Mouse (Mus musculus) liver, postnatal 0 days (tissue): ENCODE results near the gene Arl3. TPM values are rescaled to one million over a fixed set of nuclear protein-coding genes. Genes with fewer than 3 reads are reported as not detected.
A peak's percentile ranks its signal among the peaks of the same experiment; 100 is the strongest.

ENCODE experiments used
- ATAC-seq: fragments of 200-750 bp; cut with Nextera tagmentation; 2 replicates; pipeline ENCODE4 v1.8.0; 2017; ENCODE audit warnings: mild to moderate bottlenecking, moderate library complexity
- DNase-seq: peaks from one replicate; pipeline ENCODE4 v3.0.0-alpha.2; 2016
- H3K27ac ChIP-seq: fragments of 300-500 bp; sonication (generic); 2 replicates; pipeline ENCODE4 v1.5.1; 2014; ENCODE audit warnings: antibody characterized with exemption, moderate library complexity, mild to moderate bottlenecking, low read depth
- H3K27me3 ChIP-seq: fragments of 300-500 bp; sonication (generic); 2 replicates; pipeline ENCODE4 v1.6.1; 2014; ENCODE audit warnings: low read length, control low read depth, mixed read lengths; ENCODE audit not compliant: insufficient read depth
- H3K36me3 ChIP-seq: fragments of 300-500 bp; sonication (generic); replicated peaks from 2 replicates; pipeline ENCODE4 v1.6.1; 2014; ENCODE audit warnings: mild to moderate bottlenecking, control low read depth, low read length, moderate library complexity, mixed read lengths; ENCODE audit not compliant: insufficient read depth
- H3K4me1 ChIP-seq: fragments of 300-500 bp; sonication (generic); 2 replicates; pipeline ENCODE4 v1.6.1; 2014; ENCODE audit warnings: antibody characterized with exemption, mild to moderate bottlenecking, control low read depth; ENCODE audit not compliant: insufficient read depth
- H3K4me2 ChIP-seq: fragments of 300-500 bp; sonication (generic); 2 replicates; pipeline ENCODE4 v1.6.1; 2014; ENCODE audit warnings: low read depth, mild to moderate bottlenecking, low read length, moderate library complexity, mixed read lengths
- H3K4me3 ChIP-seq: fragments of 300-500 bp; sonication (generic); 2 replicates; pipeline ENCODE4 v1.5.1; 2014; ENCODE audit warnings: low read depth, low read length
- H3K9ac ChIP-seq: fragments of 300-500 bp; sonication (generic); replicated peaks from 2 replicates; pipeline ENCODE4 v1.6.1; 2014; ENCODE audit warnings: mild to moderate bottlenecking, moderate library complexity
- H3K9me3 ChIP-seq: fragments of 300-500 bp; sonication (generic); 2 replicates; pipeline ENCODE4 v1.6.1; 2016; ENCODE audit warnings: mild to moderate bottlenecking, control low read depth, low read length, mixed read lengths
- CTCF ChIP-seq: sonication (generic); IDR thresholded peaks from 2 replicates; pipeline ENCODE4 v1.5.1; 2016; ENCODE audit warnings: antibody characterized with exemption, low read depth
- EP300 ChIP-seq: IDR thresholded peaks from 2 replicates; pipeline ENCODE4 v1.6.1; 2016; ENCODE audit warnings: antibody characterized with exemption, low read depth, mild to moderate bottlenecking
- WGBS: fragments of 180-500 bp; shearing (Covaris S2); extraction: QIAGEN DNeasy Blood & Tissue Kit; methylation state at CpG from one replicate; pipeline ENCODE4 v1.1.7; 2014; ENCODE audit not compliant: insufficient replicate concordance; 5-methylcytosine and 5-hydroxymethylcytosine counted together
- polyA plus RNA-seq: library from polyadenylated mRNA; unstranded; fragments of >200 nt; fragmentation: Nextera tagmentation; extraction: Ambion mirVana; gene quantifications from 2 replicates; pipeline ENCODE4 v1.2.1, GENCODE M21; 2015

The Arl3 gene
- polyA plus RNA-seq, 1 experiment from 2014 or later: 17.0 TPM

GRCm38 (mm10) chr19:46592751-46593439 is 19.9 kb upstream of the Arl3 start:
- Histone ChIP-seq H3K4me1 (peaks cover 6% of the 10 kb centered on the region; the same call in 1 of the 2 replicates), H3K4me2 (no peak overlapping the region), H3K27me3 (no peaks in the 10 kb centered on the region), H3K27ac (no peak overlapping the region), H3K36me3 (peaks cover 38% of the 10 kb centered on the region), H3K9me3 (no peaks in the 10 kb centered on the region), H3K4me3 (no peak overlapping the region), H3K9ac (no peak overlapping the region)
- DNase-seq: no peak
- TF ChIP-seq EP300 (no peak), CTCF (peak; percentile 47)
- ATAC-seq: no peak
- WGBS: 85% methylated on average over 9 of the region's 9 CpGs

GRCm38 (mm10) chr19:46591575-46591974 is 18.6 kb upstream of the Arl3 start:
- H3K9ac ChIP-seq: no peak overlapping the region
- DNase-seq (peak; percentile 46), ATAC-seq (peak; percentile 92)
- WGBS: 75% methylated on average over 6 of the region's 6 CpGs
- peak overlapping the region; percentile 84 for H3K27ac ChIP-seq
- H3K27me3 ChIP-seq: no peaks in the 10 kb centered on the region
- H3K36me3 ChIP-seq: peaks cover 38% of the 10 kb centered on the region
- TF ChIP-seq EP300 (peak; percentile 83), CTCF (no peak)
- no peak overlapping the region for H3K4me3 ChIP-seq
- no peak overlapping the region for H3K4me2 ChIP-seq
- no peaks in the 10 kb centered on the region for H3K9me3 ChIP-seq
- H3K4me1 ChIP-seq: peaks cover 5% of the 10 kb centered on the region; the same call in 1 of the 2 replicates

GRCm38 (mm10) chr19:46587823-46588508 is 15.0 kb upstream of the Arl3 start:
- Histone ChIP-seq H3K9me3 (no peaks in the 10 kb centered on the region), H3K36me3 (peaks cover 28% of the 10 kb centered on the region), H3K9ac (no peak overlapping the region), H3K27me3 (no peaks in the 10 kb centered on the region), H3K4me2 (no peak overlapping the region), H3K27ac (no peak overlapping the region), H3K4me1 (peaks cover 5% of the 10 kb centered on the region; the same call in 1 of the 2 replicates), H3K4me3 (no peak overlapping the region)
- DNase-seq (peak; percentile 89), ATAC-seq (peak; percentile 43)
- 57% methylated on average over 13 of the region's 13 CpGs for WGBS
- TF ChIP-seq CTCF: peak; percentile 98
- no peak for TF ChIP-seq EP300

- TF ChIP-seq CTCF (no peak), EP300 (no peak)
- no peaks in the 10 kb centered on the region for H3K27me3 ChIP-seq
- H3K9ac ChIP-seq: peak overlapping the region; percentile 34; the same call in 1 of the 2 replicates
- H3K27ac ChIP-seq: peak overlapping the region; percentile 95
- no peaks in the 10 kb centered on the region for H3K36me3 ChIP-seq
- no peaks in the 10 kb centered on the region for H3K9me3 ChIP-seq
- WGBS: 40% methylated on average over 4 of the region's 4 CpGs
- H3K4me1 ChIP-seq: peaks cover 18% of the 10 kb centered on the region
- H3K4me3 ChIP-seq: peak overlapping the region; percentile 70
- DNase-seq: peak; percentile 67
- peak; percentile 12 for ATAC-seq
- peak overlapping the region; percentile 98 for H3K4me2 ChIP-seq
Observed at GRCm38 (mm10) chr19:46575196-46575595, 2.2 kb upstream of the Arl3 start.

GRCm38 (mm10) chr19:46573990-46574389 is 992 bp upstream of the Arl3 start:
- TF ChIP-seq EP300: no peak
- TF ChIP-seq CTCF: no peak
- H3K27ac ChIP-seq: peak overlapping the region; percentile 95
- H3K4me1 ChIP-seq: peaks cover 18% of the 10 kb centered on the region
- peak overlapping the region; percentile 98 for H3K4me2 ChIP-seq
- no peak for DNase-seq
- no peaks in the 10 kb centered on the region for H3K36me3 ChIP-seq
- peak overlapping the region; percentile 80 for H3K9ac ChIP-seq
- no peaks in the 10 kb centered on the region for H3K9me3 ChIP-seq
- ATAC-seq: no peak
- peak overlapping the region; percentile 70 for H3K4me3 ChIP-seq
- no peaks in the 10 kb centered on the region for H3K27me3 ChIP-seq
- 29% methylated on average over 6 of the region's 6 CpGs for whole genome bisulfite sequencing

- Histone ChIP-seq H3K9ac (peak overlapping the region; percentile 66), H3K9me3 (no peaks in the 10 kb centered on the region), H3K4me3 (peak overlapping the region; percentile 70), H3K4me1 (peaks cover 13% of the 10 kb centered on the region; the same call in 1 of the 2 replicates), H3K27ac (peak overlapping the region; percentile 49), H3K4me2 (peak overlapping the region; percentile 98), H3K36me3 (no peaks in the 10 kb centered on the region), H3K27me3 (no peaks in the 10 kb centered on the region)
- peak; percentile 6 for ATAC-seq
- no peak for DNase-seq
- TF ChIP-seq EP300: no peak
- no peak for TF ChIP-seq CTCF
- 0% methylated on average over 17 of the region's 17 CpGs for WGBS
Observed at GRCm38 (mm10) chr19:46572548-46572947, 450 bp downstream of the Arl3 start.
